Mouse (Mus musculus) forebrain, embryonic 11.5 days (tissue): ENCODE data around the gene Sfxn4. TPM values are rescaled to one million over a fixed set of nuclear protein-coding genes. Genes with fewer than 3 reads are reported as not detected.

Experiments used
- ATAC-seq: fragments of 200-750 bp; cut with Nextera tagmentation; replicated peaks from 2 replicates; pipeline ENCODE4 v1.8.0; 2017; ENCODE audit warnings: moderate TSS enrichment; ENCODE audit not compliant: low FRiP score
- DNase-seq: peaks from one replicate; pipeline ENCODE4 v3.0.0-alpha.2; 2017; ENCODE audit warnings: low spot score
- H3K27ac ChIP-seq: fragments of 300-500 bp; sonication (generic); 2 replicates; pipeline ENCODE4 v1.5.1; 2014; ENCODE audit warnings: low read depth, low read length
- H3K27me3 ChIP-seq: fragments of 300-500 bp; sonication (generic); 2 replicates; pipeline ENCODE4 v1.6.1; 2014; ENCODE audit warnings: mild to moderate bottlenecking, low read length, mixed read lengths; ENCODE audit not compliant: control insufficient read depth, insufficient read depth
- H3K36me3 ChIP-seq: fragments of 300-500 bp; sonication (generic); 2 replicates; pipeline ENCODE4 v1.6.1; 2014; ENCODE audit warnings: mild to moderate bottlenecking, low read length, moderate library complexity, mixed read lengths; ENCODE audit not compliant: control insufficient read depth, insufficient read depth
- H3K4me1 ChIP-seq: fragments of 300-500 bp; sonication (generic); replicated peaks from 2 replicates; pipeline ENCODE4 v1.6.1; 2014; ENCODE audit warnings: low read length, mixed read lengths; ENCODE audit not compliant: control insufficient read depth, insufficient read depth
- H3K4me2 ChIP-seq: fragments of 300-500 bp; sonication (generic); 2 replicates; pipeline ENCODE4 v1.6.1; 2014; ENCODE audit warnings: low read depth, mild to moderate bottlenecking, low read length, moderate library complexity, mixed read lengths; ENCODE audit not compliant: severe bottlenecking
- H3K4me3 ChIP-seq: fragments of 300-500 bp; sonication (generic); 2 replicates; pipeline ENCODE4 v1.5.1; 2014; ENCODE audit warnings: low read depth, low read length
- H3K9ac ChIP-seq: fragments of 300-500 bp; sonication (generic); 2 replicates; pipeline ENCODE4 v1.6.1; 2014; ENCODE audit warnings: low read length
- H3K9me3 ChIP-seq: fragments of 300-500 bp; sonication (generic); 2 replicates; pipeline ENCODE4 v1.6.1; 2016; ENCODE audit warnings: low read length, mixed read lengths; ENCODE audit not compliant: control insufficient read depth
- WGBS: fragments of 180-500 bp; shearing (Covaris S2); extraction: QIAGEN DNeasy Blood & Tissue Kit; methylation state at CpG from one replicate; pipeline ENCODE4 v1.1.7; 2014; 5-methylcytosine and 5-hydroxymethylcytosine counted together
- polyA plus RNA-seq: library from polyadenylated mRNA; unstranded; fragments of >200 nt; fragmentation: Nextera tagmentation; extraction: Ambion mirVana; gene quantifications from 2 replicates; pipeline ENCODE4 v1.2.1, GENCODE M21; 2014

Sfxn4 gene
- polyA plus RNA-seq, 1 experiment from 2014 or later: 13.4 TPM

DNA sequence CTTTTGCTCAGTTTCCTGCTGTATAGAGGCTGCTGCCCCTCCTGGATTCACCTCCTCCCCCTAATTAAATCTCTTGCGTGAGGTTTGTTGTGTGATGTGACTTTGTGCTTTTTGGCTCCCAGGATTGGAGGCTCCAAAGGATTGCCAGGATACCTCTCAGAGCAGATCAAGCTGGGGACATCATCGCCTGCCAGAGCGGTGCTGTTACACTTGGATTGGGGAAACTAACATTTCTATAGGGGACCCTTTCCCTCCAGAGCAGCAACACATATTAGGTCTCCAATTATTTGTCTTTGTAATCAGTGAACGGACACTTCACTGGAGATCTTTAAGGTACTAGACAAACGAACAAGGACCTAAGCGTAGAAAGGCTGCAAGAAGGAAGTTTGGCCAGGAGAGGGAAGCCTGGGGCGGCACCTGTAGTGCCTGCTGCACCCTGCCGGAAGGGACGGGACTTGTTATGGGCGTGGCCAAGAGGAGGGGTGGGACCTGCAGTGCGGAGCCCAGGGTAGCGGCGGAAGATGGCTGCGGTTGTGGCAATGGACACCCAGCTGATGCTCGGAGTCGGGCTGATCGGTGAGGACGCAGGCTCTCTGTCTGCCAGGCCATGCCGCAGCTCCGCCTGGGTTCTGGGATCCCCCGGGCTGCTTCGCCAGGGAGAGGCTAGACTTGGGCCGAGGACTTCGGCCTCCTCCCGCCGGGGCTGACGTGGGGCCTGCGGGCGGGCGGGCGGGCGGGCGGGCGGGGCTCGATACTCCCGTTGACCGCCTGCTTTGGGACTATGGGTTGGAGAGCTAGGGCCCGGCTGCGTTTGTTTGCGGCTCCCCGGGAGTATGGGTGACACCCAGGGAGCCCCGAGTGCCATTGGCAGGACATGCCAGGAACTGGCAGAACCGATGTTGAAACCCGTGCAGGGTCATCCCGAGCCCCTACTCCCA is 49.9 kb downstream of the Sfxn4 start, which contains the start of gene Fam45a:
TSS of gene Fam45a (plus strand) at position 488 of the 938 bp plus-strand sequence.
- Histone ChIP-seq H3K4me1 (no peaks in the 10 kb centered on the region), H3K4me3 (peak within 1 kb of the TSS; percentile 78), H3K9ac (peak within 1 kb of the TSS; percentile 79), H3K4me2 (peak within 1 kb of the TSS; percentile 71), H3K27ac (no peak within 1 kb of the TSS; the same call in 1 of the 2 replicates), H3K9me3 (no peaks in the 10 kb centered on the region), H3K27me3 (no peaks in the 10 kb centered on the region), H3K36me3 (no peaks in the 10 kb centered on the region)
- WGBS: 2% methylated on average over 34 of the region's 45 CpGs
- DNase-seq: peak; percentile 95
- ATAC-seq: peak; percentile 100

GRCm38 (mm10) chr19:60809927-60810326 is 51.4 kb downstream of the Sfxn4 start:
- no peaks in the 10 kb centered on the region for H3K27me3 ChIP-seq
- 94% methylated on average over 2 of the region's 2 CpGs for WGBS

GRCm38 (mm10) chr19:60804903-60805302 is 56.4 kb downstream of the Sfxn4 start:
- no peaks in the 10 kb centered on the region for H3K9me3 ChIP-seq
- H3K36me3 ChIP-seq: no peaks in the 10 kb centered on the region
- no peak for ATAC-seq
- H3K27ac ChIP-seq: no peak overlapping the region
- no peak for DNase-seq
- WGBS: 71% methylated on average over 2 of the region's 2 CpGs
- H3K27me3 ChIP-seq: no peaks in the 10 kb centered on the region
- no peak overlapping the region for H3K9ac ChIP-seq
- no peak overlapping the region for H3K4me3 ChIP-seq
- H3K4me2 ChIP-seq: no peak overlapping the region
- no peaks in the 10 kb centered on the region for H3K4me1 ChIP-seq

More at GRCm38 (mm10) chr19:60809927-60810326, 51.4 kb downstream of the Sfxn4 start:
- H3K4me1 ChIP-seq: no peaks in the 10 kb centered on the region
- no peak overlapping the region for H3K4me2 ChIP-seq
- DNase-seq (no peak), ATAC-seq (no peak)
- H3K36me3 ChIP-seq: no peaks in the 10 kb centered on the region
- no peak overlapping the region for H3K27ac ChIP-seq
- H3K9me3 ChIP-seq: no peaks in the 10 kb centered on the region
- no peak overlapping the region for H3K9ac ChIP-seq
- no peak overlapping the region for H3K4me3 ChIP-seq

DNA sequence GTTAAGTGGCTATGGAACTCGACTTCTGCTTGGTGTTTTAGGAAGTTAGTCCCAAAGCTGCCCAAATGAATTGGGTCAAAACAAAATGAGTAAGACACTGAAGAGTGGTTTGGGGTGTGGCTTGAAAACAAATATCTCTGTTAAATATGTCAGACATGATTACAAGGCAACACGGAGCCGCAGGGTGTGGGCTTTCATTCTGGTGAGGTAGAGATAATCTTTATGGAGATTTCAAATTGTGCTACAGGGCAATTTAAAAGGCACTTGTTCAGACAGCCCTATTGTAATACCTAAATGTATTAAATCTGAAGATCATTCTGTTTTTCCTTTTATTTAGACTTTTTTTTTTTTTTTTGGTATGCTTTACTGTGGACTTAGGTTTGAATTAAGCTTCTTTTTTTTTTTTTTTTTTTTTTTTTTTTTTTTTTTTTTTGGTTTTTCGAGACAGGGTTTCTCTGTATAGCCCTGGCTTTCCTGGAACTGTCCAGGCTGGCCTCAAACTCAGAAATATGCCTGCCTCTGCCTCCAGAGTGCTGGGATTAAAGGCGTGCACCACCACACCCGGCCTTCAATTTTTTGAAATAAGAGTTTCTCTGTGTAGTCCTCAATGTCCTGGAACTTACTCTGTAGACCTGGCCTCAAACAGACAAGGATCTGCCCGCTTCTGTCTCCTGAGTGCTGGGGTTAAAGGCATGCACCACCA is 61.3 kb downstream of the Sfxn4 start:
- H3K4me3 ChIP-seq: no peak overlapping the region
- H3K36me3 ChIP-seq: no peaks in the 10 kb centered on the region
- DNase-seq (no peak), ATAC-seq (no peak)
- no peak overlapping the region for H3K9ac ChIP-seq
- H3K4me2 ChIP-seq: no peak overlapping the region
- no peaks in the 10 kb centered on the region for H3K9me3 ChIP-seq
- 81% methylated on average over 7 of the region's 7 CpGs for WGBS
- H3K27me3 ChIP-seq: no peaks in the 10 kb centered on the region
- no peak overlapping the region for H3K27ac ChIP-seq
- no peaks in the 10 kb centered on the region for H3K4me1 ChIP-seq

DNA sequence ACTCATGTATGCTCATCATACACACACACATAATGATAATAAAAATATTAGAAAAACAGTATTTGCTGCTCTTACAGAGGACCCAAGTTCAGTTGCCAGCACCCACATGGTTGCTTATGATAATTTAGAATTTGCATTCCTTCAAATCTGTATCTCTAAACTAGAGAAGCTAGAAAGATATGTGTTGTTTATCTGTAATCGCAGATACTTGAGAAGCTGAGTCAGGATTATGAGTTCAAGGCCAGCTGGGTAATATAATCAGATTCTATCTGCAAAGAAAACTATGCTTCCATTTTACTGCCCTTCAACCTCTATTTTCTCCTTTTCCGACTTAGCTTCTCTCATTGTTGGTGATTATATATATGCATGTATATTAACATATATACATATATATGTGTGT is 63.9 kb downstream of the Sfxn4 start:
- Histone ChIP-seq H3K4me2 (no peak overlapping the region), H3K4me1 (no peaks in the 10 kb centered on the region), H3K9me3 (no peaks in the 10 kb centered on the region), H3K9ac (no peak overlapping the region), H3K4me3 (no peak overlapping the region), H3K27me3 (no peaks in the 10 kb centered on the region), H3K36me3 (no peaks in the 10 kb centered on the region), H3K27ac (no peak overlapping the region)
- ATAC-seq: no peak
- DNase-seq: no peak
- 92% methylated on average over 2 of the region's 2 CpGs for WGBS

DNA sequence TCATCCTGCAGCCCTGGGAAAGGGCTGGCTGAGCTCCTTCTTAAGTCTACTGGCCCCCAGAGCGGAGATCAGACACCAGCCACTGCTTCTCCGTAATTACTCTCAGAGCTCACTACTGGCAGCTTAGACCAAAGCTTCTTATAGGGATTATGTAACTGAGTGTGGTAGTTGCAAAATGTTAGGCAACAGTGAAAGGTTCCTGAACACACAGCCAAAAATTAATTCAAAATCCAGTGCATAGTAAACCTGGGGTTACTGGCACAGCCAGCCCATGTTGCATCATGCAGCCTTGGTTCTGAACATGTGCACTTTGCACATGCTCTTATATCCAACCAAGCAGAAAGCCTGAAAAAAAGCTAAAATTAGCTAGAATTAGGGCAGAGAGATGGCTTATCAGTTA is 66.0 kb downstream of the Sfxn4 start:
- WGBS: 85% methylated on average over 2 of the region's 2 CpGs
- no peak for DNase-seq
- Histone ChIP-seq H3K9me3 (no peaks in the 10 kb centered on the region), H3K4me1 (no peaks in the 10 kb centered on the region), H3K27me3 (no peaks in the 10 kb centered on the region), H3K27ac (no peak overlapping the region), H3K9ac (no peak overlapping the region), H3K4me2 (no peak overlapping the region), H3K4me3 (no peak overlapping the region), H3K36me3 (no peaks in the 10 kb centered on the region)
- ATAC-seq: no peak

- Histone ChIP-seq H3K4me3 (no peak overlapping the region), H3K4me2 (no peak overlapping the region), H3K9ac (no peak overlapping the region), H3K4me1 (no peaks in the 10 kb centered on the region), H3K27me3 (no peaks in the 10 kb centered on the region), H3K9me3 (no peaks in the 10 kb centered on the region), H3K36me3 (no peaks in the 10 kb centered on the region), H3K27ac (no peak overlapping the region)
- WGBS: 86% methylated on average over 2 of the region's 2 CpGs
- DNase-seq (no peak), ATAC-seq (no peak)
These were observed 68.0 kb downstream of the Sfxn4 start for GRCm38 (mm10) chr19:60793170-60793707.

GRCm38 (mm10) chr19:60791164-60791563 is 70.1 kb downstream of the Sfxn4 start:
- 16% methylated on average over 9 of the region's 9 CpGs for WGBS
- H3K9me3 ChIP-seq: no peaks in the 10 kb centered on the region
- H3K9ac ChIP-seq: peak overlapping the region; percentile 100
- ATAC-seq: 0 out of 2 replicates have a peak, but pooled peaks have one; percentile 24
- H3K4me2 ChIP-seq: peak overlapping the region; percentile 78
- H3K4me3 ChIP-seq: peak overlapping the region; percentile 98
- no peaks in the 10 kb centered on the region for H3K36me3 ChIP-seq
- no peaks in the 10 kb centered on the region; the same call in 1 of the 2 replicates for H3K4me1 ChIP-seq
- no peak for DNase-seq
- H3K27me3 ChIP-seq: no peaks in the 10 kb centered on the region
- peak overlapping the region; percentile 95 for H3K27ac ChIP-seq
